Mouse (Mus musculus) kidney, embryonic 15.5 days (tissue): ENCODE results near the gene Camta1. TPM values are rescaled to one million over a fixed set of nuclear protein-coding genes. Genes with fewer than 3 reads are reported as not detected.

ENCODE experiments used
- ATAC-seq: fragments of 200-750 bp; cut with Nextera tagmentation; replicated peaks from 2 replicates; pipeline ENCODE4 v1.8.0; 2017; ENCODE audit warnings: moderate TSS enrichment; ENCODE audit not compliant: low FRiP score
- H3K27ac ChIP-seq: fragments of 300-500 bp; sonication (generic); 2 replicates; pipeline ENCODE4 v1.5.1; 2015; ENCODE audit warnings: mild to moderate bottlenecking, inconsistent platforms
- H3K27me3 ChIP-seq: fragments of 300-500 bp; sonication (generic); 2 replicates; pipeline ENCODE4 v1.6.1; 2015; ENCODE audit warnings: inconsistent platforms
- H3K36me3 ChIP-seq: fragments of 300-500 bp; sonication (generic); 2 replicates; pipeline ENCODE4 v1.6.1; 2015; ENCODE audit warnings: inconsistent platforms
- H3K4me1 ChIP-seq: fragments of 300-500 bp; sonication (generic); 2 replicates; pipeline ENCODE4 v1.6.1; 2015; ENCODE audit warnings: inconsistent platforms
- H3K4me2 ChIP-seq: fragments of 300-500 bp; sonication (generic); 2 replicates; pipeline ENCODE4 v1.6.1; 2015; ENCODE audit warnings: moderate library complexity, mild to moderate bottlenecking, inconsistent platforms
- H3K4me3 ChIP-seq: fragments of 300-500 bp; sonication (generic); replicated peaks from 2 replicates; pipeline ENCODE4 v1.5.1; 2015; ENCODE audit warnings: mild to moderate bottlenecking, inconsistent platforms
- H3K9ac ChIP-seq: fragments of 300-500 bp; sonication (generic); 2 replicates; pipeline ENCODE4 v1.6.1; 2015; ENCODE audit warnings: mild to moderate bottlenecking, inconsistent platforms
- H3K9me3 ChIP-seq: fragments of 300-500 bp; sonication (generic); replicated peaks from 2 replicates; pipeline ENCODE4 v1.6.1; 2016; ENCODE audit warnings: inconsistent platforms
- WGBS: fragments of 180-500 bp; shearing (Covaris S2); methylation state at CpG from one replicate; pipeline ENCODE4 v1.1.7; 2015; ENCODE audit warnings: mixed read lengths; 5-methylcytosine and 5-hydroxymethylcytosine counted together
- polyA plus RNA-seq: library from polyadenylated mRNA; unstranded; fragments of >200 nt; fragmentation: Nextera tagmentation; extraction: Ambion mirVana; gene quantifications from 2 replicates; pipeline ENCODE4 v1.2.1, GENCODE M21; 2015

Camta1 gene
- polyA plus RNA-seq, 1 experiment from 2014 or later = 87.9 TPM

DNA sequence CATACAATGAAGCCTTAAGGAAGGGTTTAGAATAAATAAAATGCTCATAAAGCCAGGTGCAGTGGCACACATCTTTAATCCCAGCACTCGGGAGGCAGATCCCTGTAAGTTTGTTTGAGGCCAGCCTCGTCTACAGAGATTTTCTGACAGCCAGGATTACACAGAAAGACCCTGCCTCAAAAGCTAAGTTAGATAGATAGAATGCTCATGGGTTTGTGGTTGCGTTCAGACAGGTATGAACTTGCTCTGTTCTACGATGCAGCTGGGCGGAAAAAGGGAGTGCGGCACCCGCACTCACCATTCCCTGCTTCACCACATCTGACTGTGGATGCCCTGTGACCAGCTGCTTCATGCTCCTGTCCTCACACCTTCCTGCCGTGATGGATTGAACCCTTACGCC, 882.2 kb downstream of the Camta1 start:
- Histone ChIP-seq H3K27me3 (no peaks in the 10 kb centered on the region), H3K4me3 (no peak overlapping the region), H3K9ac (no peak overlapping the region), H3K36me3 (no peaks in the 10 kb centered on the region), H3K4me1 (no peaks in the 10 kb centered on the region), H3K4me2 (no peak overlapping the region), H3K9me3 (no peaks in the 10 kb centered on the region), H3K27ac (no peak overlapping the region)
- ATAC-seq = no peak
- WGBS = 77% methylated on average over 9 of the region's 9 CpGs

GRCm38 (mm10) chr4:150978156-150978910, 883.3 kb downstream of the Camta1 start:
- no peak overlapping the region for H3K9ac ChIP-seq
- H3K9me3 ChIP-seq = no peaks in the 10 kb centered on the region
- 0 out of 2 replicates have a peak overlapping the region, but pooled peaks have one; percentile 32 for H3K27ac ChIP-seq
- no peaks in the 10 kb centered on the region for H3K4me1 ChIP-seq
- H3K4me2 ChIP-seq = no peak overlapping the region
- no peaks in the 10 kb centered on the region for H3K27me3 ChIP-seq
- no peak for ATAC-seq
- no peaks in the 10 kb centered on the region for H3K36me3 ChIP-seq
- no peak overlapping the region for H3K4me3 ChIP-seq
- WGBS = 68% methylated on average over 21 of the region's 21 CpGs

DNA sequence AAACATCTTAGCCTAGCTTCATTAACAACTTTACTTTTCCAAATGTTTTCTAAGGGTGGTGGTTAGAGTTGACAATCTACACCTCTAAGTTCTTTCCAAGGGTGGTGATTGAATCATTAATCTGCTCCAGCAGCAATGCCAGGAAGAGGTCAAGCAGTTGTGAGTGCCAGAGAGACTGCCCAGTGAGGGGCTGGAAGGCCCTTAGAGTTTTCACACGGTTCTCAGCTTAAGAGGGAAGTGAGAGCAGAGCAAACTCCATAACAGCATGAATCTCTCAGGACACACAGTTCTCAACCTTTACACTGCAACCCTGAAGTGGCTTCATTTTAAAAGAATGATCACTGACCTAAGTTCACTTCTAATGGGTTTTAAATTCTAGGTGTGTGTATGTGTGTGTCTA, 886.5 kb downstream of the Camta1 start:
- H3K27ac ChIP-seq = no peak overlapping the region
- H3K27me3 ChIP-seq = no peaks in the 10 kb centered on the region
- WGBS = 47% methylated on average over 1 of the region's 1 CpGs

GRCm38 (mm10) chr4:150973264-150973663, 888.4 kb downstream of the Camta1 start:
- 85% methylated on average over 8 of the region's 8 CpGs for WGBS
- no peaks in the 10 kb centered on the region for H3K27me3 ChIP-seq
- no peak overlapping the region for H3K4me3 ChIP-seq
- H3K4me2 ChIP-seq = no peak overlapping the region
- ATAC-seq = no peak
- H3K27ac ChIP-seq = no peak overlapping the region
- H3K9me3 ChIP-seq = no peaks in the 10 kb centered on the region
- H3K36me3 ChIP-seq = no peaks in the 10 kb centered on the region
- no peak overlapping the region for H3K9ac ChIP-seq
- no peaks in the 10 kb centered on the region for H3K4me1 ChIP-seq

More for the DNA sequence above, 886.5 kb downstream of the Camta1 start:
- no peak for ATAC-seq
- no peaks in the 10 kb centered on the region for H3K4me1 ChIP-seq
- no peak overlapping the region for H3K9ac ChIP-seq
- H3K9me3 ChIP-seq = no peaks in the 10 kb centered on the region
- no peak overlapping the region for H3K4me2 ChIP-seq
- H3K4me3 ChIP-seq = no peak overlapping the region
- H3K36me3 ChIP-seq = no peaks in the 10 kb centered on the region

DNA sequence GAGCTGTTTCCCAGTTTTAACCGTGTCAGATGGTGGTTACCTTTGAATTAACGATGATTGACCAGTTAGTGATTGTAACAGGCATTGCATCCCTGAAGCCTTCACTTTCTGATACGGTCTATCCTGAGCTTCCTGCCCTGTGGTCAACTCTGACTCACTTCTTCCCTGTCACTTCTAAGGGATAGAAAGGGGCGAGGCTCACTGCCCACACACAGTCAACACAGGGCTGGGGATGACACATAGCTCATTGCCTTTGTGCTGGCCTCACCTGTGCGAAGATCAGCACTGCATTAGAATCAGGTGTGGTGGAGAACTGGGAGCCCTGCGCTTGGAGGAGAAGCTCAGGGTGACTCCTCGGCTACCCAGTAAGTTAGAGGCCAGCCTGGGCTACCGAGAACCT, 892.7 kb downstream of the Camta1 start:
- no peaks in the 10 kb centered on the region for H3K9me3 ChIP-seq
- no peak for ATAC-seq
- WGBS = 89% methylated on average over 8 of the region's 8 CpGs

GRCm38 (mm10) chr4:150966556-150966955, 895.1 kb downstream of the Camta1 start:
- no peak for ATAC-seq
- 18% methylated on average over 7 of the region's 7 CpGs for WGBS
- H3K9me3 ChIP-seq = no peaks in the 10 kb centered on the region
- H3K4me3 ChIP-seq = no peak overlapping the region
- H3K4me1 ChIP-seq = peaks cover 4% of the 10 kb centered on the region
- no peaks in the 10 kb centered on the region for H3K36me3 ChIP-seq
- no peak overlapping the region for H3K27ac ChIP-seq
- H3K27me3 ChIP-seq = no peaks in the 10 kb centered on the region
- no peak overlapping the region for H3K4me2 ChIP-seq
- no peak overlapping the region for H3K9ac ChIP-seq

More for the DNA sequence above, 892.7 kb downstream of the Camta1 start:
- Histone ChIP-seq H3K9ac (no peak overlapping the region), H3K36me3 (no peaks in the 10 kb centered on the region), H3K27ac (no peak overlapping the region), H3K27me3 (no peaks in the 10 kb centered on the region), H3K4me1 (peaks cover 4% of the 10 kb centered on the region), H3K4me2 (no peak overlapping the region), H3K4me3 (no peak overlapping the region)

DNA sequence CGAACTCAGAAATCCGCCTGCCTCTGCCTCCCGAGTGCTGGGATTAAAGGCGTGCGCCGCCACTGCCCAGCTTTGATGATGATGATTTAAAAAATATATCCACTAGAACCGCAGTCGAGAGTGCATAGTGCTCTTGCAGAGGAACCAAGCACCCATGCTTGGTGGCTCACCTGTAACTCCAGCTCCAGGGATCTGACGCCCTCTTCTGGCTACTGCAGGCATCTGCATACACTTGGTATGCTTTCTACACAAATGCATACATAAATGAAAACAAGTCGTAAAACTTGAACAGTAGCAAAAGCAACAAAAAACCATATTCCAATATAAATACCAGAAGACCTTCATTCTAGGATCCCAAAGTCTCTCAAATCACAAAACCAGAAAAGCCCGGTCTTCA, 896.1 kb downstream of the Camta1 start:
- Histone ChIP-seq H3K36me3 (no peaks in the 10 kb centered on the region), H3K4me3 (no peak overlapping the region), H3K27ac (no peak overlapping the region), H3K9ac (no peak overlapping the region), H3K9me3 (no peaks in the 10 kb centered on the region), H3K27me3 (no peaks in the 10 kb centered on the region), H3K4me2 (no peak overlapping the region), H3K4me1 (peaks cover 4% of the 10 kb centered on the region)
- WGBS = 72% methylated on average over 11 of the region's 11 CpGs
- no peak for ATAC-seq

DNA sequence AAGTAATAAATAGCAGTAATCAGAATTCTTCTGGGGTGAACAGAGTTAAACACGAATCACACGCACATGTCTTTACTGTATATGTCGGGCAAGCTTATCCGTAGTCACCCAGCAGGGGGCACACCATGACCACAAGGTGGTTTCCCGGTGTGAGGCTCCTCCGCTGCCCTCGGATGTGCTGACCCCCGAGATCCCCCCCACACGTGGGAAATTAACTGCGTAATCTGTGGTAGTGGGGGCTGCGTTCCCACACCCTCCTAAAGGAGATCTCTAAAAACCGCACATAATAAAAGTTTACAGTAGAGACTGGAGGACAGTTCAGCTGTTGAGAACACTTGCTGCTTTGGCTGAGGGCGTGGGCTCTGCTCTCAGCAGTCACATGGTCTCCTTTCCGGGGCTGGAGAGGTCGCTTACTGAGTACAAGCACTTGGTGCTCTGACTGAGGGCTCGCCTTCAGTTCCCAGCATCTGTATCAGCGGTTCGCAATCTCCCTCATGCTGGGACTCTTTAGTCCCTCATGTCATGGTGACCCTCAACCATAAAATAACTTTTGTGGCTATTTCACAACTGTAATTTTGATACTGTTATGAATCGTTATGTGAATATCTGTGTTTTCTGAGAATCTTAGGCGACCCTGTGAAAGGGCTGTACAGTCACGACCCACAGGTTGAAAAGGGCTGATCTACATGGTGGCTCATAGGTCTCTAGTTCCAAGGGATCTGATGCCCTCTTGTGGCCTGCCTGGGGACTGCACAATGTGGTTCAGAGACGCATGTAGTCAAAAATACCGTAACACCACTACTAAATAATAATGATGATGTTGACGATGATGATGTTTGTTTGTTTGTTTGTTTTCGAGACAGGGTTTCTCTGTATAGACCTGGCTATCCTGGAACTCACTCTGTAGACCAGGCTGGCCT, 896.8 kb downstream of the Camta1 start:
- Histone ChIP-seq H3K27ac (no peak overlapping the region), H3K9me3 (no peaks in the 10 kb centered on the region), H3K9ac (no peak overlapping the region), H3K4me1 (peaks cover 4% of the 10 kb centered on the region), H3K4me2 (peak overlapping the region; percentile 60), H3K36me3 (no peaks in the 10 kb centered on the region), H3K27me3 (no peaks in the 10 kb centered on the region), H3K4me3 (peak overlapping the region; percentile 31)
- ATAC-seq = 0 out of 2 replicates have a peak, but pooled peaks have one; percentile 52
- 11% methylated on average over 25 of the region's 25 CpGs for WGBS

- 69% methylated on average over 2 of the region's 2 CpGs for WGBS
- H3K36me3 ChIP-seq = no peaks in the 10 kb centered on the region
- H3K9ac ChIP-seq = no peak overlapping the region
- H3K9me3 ChIP-seq = no peaks in the 10 kb centered on the region
- H3K4me3 ChIP-seq = no peak overlapping the region
- no peak for ATAC-seq
- H3K27ac ChIP-seq = no peak overlapping the region
- H3K27me3 ChIP-seq = no peaks in the 10 kb centered on the region
- H3K4me1 ChIP-seq = peaks cover 4% of the 10 kb centered on the region
- no peak overlapping the region for H3K4me2 ChIP-seq
These were observed 898.0 kb downstream of the Camta1 start for GRCm38 (mm10) chr4:150963711-150964110.

GRCm38 (mm10) chr4:150962231-150962630, 899.4 kb downstream of the Camta1 start:
- H3K4me1 ChIP-seq = peaks cover 4% of the 10 kb centered on the region
- H3K27me3 ChIP-seq = no peaks in the 10 kb centered on the region
- H3K9me3 ChIP-seq = no peaks in the 10 kb centered on the region
- 61% methylated on average over 6 of the region's 6 CpGs for whole genome bisulfite sequencing
- ATAC-seq = no peak
- no peak overlapping the region for H3K9ac ChIP-seq
- no peak overlapping the region for H3K27ac ChIP-seq
- no peak overlapping the region for H3K4me2 ChIP-seq
- H3K36me3 ChIP-seq = no peaks in the 10 kb centered on the region
- no peak overlapping the region for H3K4me3 ChIP-seq

GRCm38 (mm10) chr4:150958536-150958935, 903.1 kb downstream of the Camta1 start:
- no peak overlapping the region for H3K27ac ChIP-seq
- 59% methylated on average over 7 of the region's 7 CpGs for WGBS
- no peak for ATAC-seq
- no peaks in the 10 kb centered on the region for H3K27me3 ChIP-seq
- H3K4me3 ChIP-seq = no peak overlapping the region
- no peaks in the 10 kb centered on the region for H3K9me3 ChIP-seq
- H3K36me3 ChIP-seq = no peaks in the 10 kb centered on the region
- no peak overlapping the region for H3K4me2 ChIP-seq
- H3K9ac ChIP-seq = no peak overlapping the region
- 0 out of 2 replicates have a peak, but pooled peaks cover 3% of the 10 kb centered on the region for H3K4me1 ChIP-seq

DNA sequence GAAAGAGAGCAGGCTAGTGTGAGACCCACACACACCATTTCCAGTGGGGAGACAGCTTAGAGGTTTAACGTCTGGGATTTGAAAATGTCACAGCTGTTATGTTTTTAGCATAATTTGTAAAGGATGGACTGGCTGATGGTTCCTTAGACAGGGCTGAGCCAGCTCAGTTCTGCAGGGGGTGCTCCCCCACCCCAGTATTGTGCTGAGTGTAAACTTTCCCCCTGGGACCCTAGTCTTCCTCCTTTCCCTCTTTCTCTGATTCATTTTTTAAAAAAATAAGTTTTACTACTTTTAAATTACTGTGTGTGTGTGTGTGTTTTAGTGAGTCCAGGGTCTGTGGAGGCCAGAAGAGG, 904.6 kb downstream of the Camta1 start:
- Histone ChIP-seq H3K4me3 (no peak overlapping the region), H3K36me3 (no peaks in the 10 kb centered on the region), H3K27me3 (no peaks in the 10 kb centered on the region), H3K4me1 (0 out of 2 replicates have a peak, but pooled peaks cover 3% of the 10 kb centered on the region), H3K27ac (no peak overlapping the region), H3K9me3 (no peaks in the 10 kb centered on the region), H3K9ac (no peak overlapping the region), H3K4me2 (no peak overlapping the region)
- no peak for ATAC-seq
- 46% methylated on average over 1 of the region's 1 CpGs for WGBS
